Mouse (Mus musculus) limb, embryonic 11.5 days (tissue): ENCODE measurements around the gene Acvr1. TPM values are rescaled to one million over a fixed set of nuclear protein-coding genes. Genes with fewer than 3 reads are reported as not detected.

ENCODE experiments used
- ATAC-seq: fragments of 200-750 bp; cut with Nextera tagmentation; 2 replicates; pipeline ENCODE4 v1.8.0; 2017; ENCODE audit warnings: low read depth; ENCODE audit not compliant: insufficient number of reproducible peaks, low FRiP score, low TSS enrichment
- DNase-seq: peaks from one replicate; pipeline ENCODE4 v3.0.0-alpha.2; 2015; ENCODE audit warnings: low spot score
- H3K27ac ChIP-seq: fragments of 300-500 bp; sonication (generic); replicated peaks from 2 replicates; pipeline ENCODE4 v1.5.1; 2014; ENCODE audit warnings: low read depth, mild to moderate bottlenecking, low read length
- H3K27me3 ChIP-seq: fragments of 300-500 bp; sonication (generic); 2 replicates; pipeline ENCODE4 v1.6.1; 2014; ENCODE audit warnings: mild to moderate bottlenecking, low read length, mixed read lengths; ENCODE audit not compliant: control insufficient read depth, insufficient read depth
- H3K36me3 ChIP-seq: fragments of 300-500 bp; sonication (generic); 2 replicates; pipeline ENCODE4 v1.6.1; 2014; ENCODE audit warnings: mild to moderate bottlenecking, low read length, moderate library complexity, mixed read lengths; ENCODE audit not compliant: control insufficient read depth, insufficient read depth
- H3K4me1 ChIP-seq: fragments of 300-500 bp; sonication (generic); 2 replicates; pipeline ENCODE4 v1.6.1; 2014; ENCODE audit warnings: low read length, mixed read lengths; ENCODE audit not compliant: control insufficient read depth, insufficient read depth
- H3K4me2 ChIP-seq: fragments of 300-500 bp; sonication (generic); 2 replicates; pipeline ENCODE4 v1.6.1; 2014; ENCODE audit warnings: low read depth, mild to moderate bottlenecking, moderate library complexity; ENCODE audit not compliant: severe bottlenecking
- H3K4me3 ChIP-seq: fragments of 300-500 bp; sonication (generic); 2 replicates; pipeline ENCODE4 v1.5.1; 2014; ENCODE audit warnings: low read depth, low read length
- H3K9ac ChIP-seq: fragments of 300-500 bp; sonication (generic); 2 replicates; pipeline ENCODE4 v1.6.1; 2014; ENCODE audit warnings: mild to moderate bottlenecking, low read length
- H3K9me3 ChIP-seq: fragments of 300-500 bp; sonication (generic); 2 replicates; pipeline ENCODE4 v1.6.1; 2016; ENCODE audit warnings: low read length; ENCODE audit not compliant: control insufficient read depth
- WGBS: fragments of 180-500 bp; shearing (Covaris S2); extraction: QIAGEN DNeasy Blood & Tissue Kit; methylation state at CpG from one replicate; pipeline ENCODE4 v1.1.7; 2014; 5-methylcytosine and 5-hydroxymethylcytosine counted together
- polyA plus RNA-seq: library from polyadenylated mRNA; unstranded; fragments of >200 nt; fragmentation: Nextera tagmentation; extraction: Ambion mirVana; gene quantifications from 2 replicates; pipeline ENCODE4 v1.2.1, GENCODE M21; 2014

The Acvr1 gene
- polyA plus RNA-seq, 1 experiment from 2014 or later = 5.8 TPM

DNA sequence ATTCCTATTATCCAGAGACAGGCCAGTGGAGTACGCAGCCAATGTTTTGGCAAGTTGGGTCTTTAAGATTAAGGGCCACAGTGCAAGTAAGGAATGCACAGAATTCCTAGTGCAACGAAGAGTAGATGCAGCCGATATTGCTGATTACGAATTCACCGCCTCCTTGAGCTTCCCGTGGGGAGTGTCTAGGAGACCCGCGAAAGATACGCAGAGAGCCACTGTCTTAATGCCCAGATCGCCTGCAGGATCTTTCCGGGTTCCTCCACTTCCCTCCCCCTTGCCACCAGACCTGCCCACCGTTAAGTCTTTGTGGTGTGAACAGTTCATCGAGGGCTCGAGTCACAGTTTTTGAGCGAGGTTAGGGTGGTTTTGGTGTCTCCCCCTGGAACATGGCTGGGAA lies 120.0 kb downstream of the Acvr1 start:
- Histone ChIP-seq H3K9ac (no peak overlapping the region), H3K27me3 (no peaks in the 10 kb centered on the region), H3K36me3 (no peaks in the 10 kb centered on the region), H3K4me3 (no peak overlapping the region), H3K27ac (no peak overlapping the region), H3K9me3 (no peaks in the 10 kb centered on the region), H3K4me2 (no peak overlapping the region), H3K4me1 (no peaks in the 10 kb centered on the region)
- WGBS = 91% methylated on average over 15 of the region's 15 CpGs
- DNase-seq (no peak), ATAC-seq (no peak)

DNA sequence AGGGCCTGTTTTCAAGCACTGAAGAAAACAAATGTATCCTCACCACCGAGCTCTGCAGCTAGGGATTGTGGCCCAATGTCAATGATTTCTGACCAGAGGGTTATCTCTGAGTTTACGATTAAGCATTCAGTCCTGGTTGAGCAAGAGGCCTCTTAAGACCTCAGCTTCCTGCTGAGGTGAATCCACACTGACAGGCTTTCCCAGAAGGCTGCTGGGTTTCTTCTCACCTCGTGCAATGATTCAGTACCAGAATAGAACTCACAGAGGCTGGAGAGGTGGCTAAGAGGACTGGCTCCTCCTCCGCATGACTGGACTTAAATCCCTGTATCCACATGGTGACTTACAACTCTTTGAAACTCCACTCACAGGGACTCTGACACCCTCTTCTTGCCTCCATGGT lies 123.8 kb downstream of the Acvr1 start:
- Histone ChIP-seq H3K36me3 (no peaks in the 10 kb centered on the region), H3K27me3 (no peaks in the 10 kb centered on the region), H3K27ac (no peak overlapping the region), H3K4me3 (no peak overlapping the region), H3K4me1 (no peaks in the 10 kb centered on the region), H3K4me2 (no peak overlapping the region), H3K9me3 (no peaks in the 10 kb centered on the region), H3K9ac (no peak overlapping the region)
- ATAC-seq (no peak), DNase-seq (peak; percentile 18)
- 81% methylated on average over 4 of the region's 4 CpGs for WGBS

- DNase-seq = no peak
- Histone ChIP-seq H3K9me3 (no peaks in the 10 kb centered on the region), H3K36me3 (no peaks in the 10 kb centered on the region), H3K27ac (no peak overlapping the region), H3K9ac (no peak overlapping the region), H3K4me3 (no peak overlapping the region), H3K4me2 (no peak overlapping the region), H3K4me1 (no peaks in the 10 kb centered on the region), H3K27me3 (no peaks in the 10 kb centered on the region)
- WGBS = 88% methylated on average over 3 of the region's 3 CpGs
- no peak for ATAC-seq
These were observed 130.0 kb downstream of the Acvr1 start for GRCm38 (mm10) chr2:58436911-58437310.

DNA sequence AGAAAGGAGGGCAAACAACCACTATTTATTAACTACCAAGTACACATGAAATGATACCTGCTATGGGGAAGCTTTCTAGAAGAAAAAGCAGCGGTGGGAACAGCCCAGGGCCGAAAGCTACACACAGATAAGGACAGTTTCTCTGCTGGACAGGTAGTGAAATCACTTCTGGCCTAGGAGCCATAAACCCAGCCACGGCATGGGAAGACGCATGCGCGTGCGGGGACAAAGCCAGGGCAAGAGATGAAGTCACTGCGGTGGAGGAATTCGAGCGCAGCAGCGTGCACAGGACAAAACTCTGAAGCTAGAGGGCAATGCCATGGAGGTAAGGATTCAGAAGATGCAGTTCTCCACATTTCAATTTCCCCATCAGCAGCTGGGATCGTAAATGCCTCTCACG lies 131.4 kb downstream of the Acvr1 start:
- no peaks in the 10 kb centered on the region for H3K4me1 ChIP-seq
- DNase-seq (no peak), ATAC-seq (no peak)
- no peaks in the 10 kb centered on the region for H3K27me3 ChIP-seq
- H3K27ac ChIP-seq = no peak overlapping the region
- no peak overlapping the region for H3K4me3 ChIP-seq
- 78% methylated on average over 13 of the region's 13 CpGs for WGBS
- H3K36me3 ChIP-seq = no peaks in the 10 kb centered on the region
- no peak overlapping the region for H3K9ac ChIP-seq
- no peaks in the 10 kb centered on the region for H3K9me3 ChIP-seq
- H3K4me2 ChIP-seq = no peak overlapping the region

GRCm38 (mm10) chr2:58434438-58434837 lies 132.5 kb downstream of the Acvr1 start:
- H3K4me3 ChIP-seq = no peak overlapping the region
- H3K27me3 ChIP-seq = no peaks in the 10 kb centered on the region
- 92% methylated on average over 2 of the region's 2 CpGs for WGBS
- ATAC-seq = no peak
- H3K4me1 ChIP-seq = no peaks in the 10 kb centered on the region
- no peak for DNase-seq
- no peak overlapping the region for H3K4me2 ChIP-seq
- no peak overlapping the region for H3K27ac ChIP-seq
- H3K9ac ChIP-seq = no peak overlapping the region
- no peaks in the 10 kb centered on the region for H3K9me3 ChIP-seq
- no peaks in the 10 kb centered on the region for H3K36me3 ChIP-seq

GRCm38 (mm10) chr2:58433317-58433716 lies 133.6 kb downstream of the Acvr1 start:
- Histone ChIP-seq H3K9ac (no peak overlapping the region), H3K27ac (no peak overlapping the region), H3K4me2 (no peak overlapping the region), H3K27me3 (no peaks in the 10 kb centered on the region), H3K9me3 (no peaks in the 10 kb centered on the region), H3K36me3 (no peaks in the 10 kb centered on the region), H3K4me3 (no peak overlapping the region), H3K4me1 (no peaks in the 10 kb centered on the region)
- no peak for DNase-seq
- ATAC-seq = no peak
- 90% methylated on average over 2 of the region's 2 CpGs for WGBS

DNA sequence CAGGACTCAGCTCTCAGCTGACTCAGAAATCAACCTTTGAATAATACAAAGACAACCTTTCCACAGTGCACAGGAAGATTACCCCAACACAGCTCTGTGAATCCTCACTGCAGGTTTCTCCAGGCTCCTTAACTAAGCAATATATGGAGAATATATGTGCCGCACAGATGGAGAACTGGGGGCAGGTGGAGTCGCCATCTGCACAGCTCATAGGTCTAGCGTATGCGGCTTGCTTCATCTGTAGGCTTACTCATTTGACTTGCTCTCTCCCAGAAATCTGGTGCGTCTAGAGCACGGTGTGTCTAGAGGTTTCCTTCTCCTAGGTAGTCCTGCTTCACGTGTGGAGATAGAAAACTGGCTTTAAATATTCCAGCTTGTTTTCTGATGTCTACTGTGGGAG lies 134.7 kb downstream of the Acvr1 start:
- no peak overlapping the region for H3K27ac ChIP-seq
- ATAC-seq (no peak), DNase-seq (no peak)

DNA sequence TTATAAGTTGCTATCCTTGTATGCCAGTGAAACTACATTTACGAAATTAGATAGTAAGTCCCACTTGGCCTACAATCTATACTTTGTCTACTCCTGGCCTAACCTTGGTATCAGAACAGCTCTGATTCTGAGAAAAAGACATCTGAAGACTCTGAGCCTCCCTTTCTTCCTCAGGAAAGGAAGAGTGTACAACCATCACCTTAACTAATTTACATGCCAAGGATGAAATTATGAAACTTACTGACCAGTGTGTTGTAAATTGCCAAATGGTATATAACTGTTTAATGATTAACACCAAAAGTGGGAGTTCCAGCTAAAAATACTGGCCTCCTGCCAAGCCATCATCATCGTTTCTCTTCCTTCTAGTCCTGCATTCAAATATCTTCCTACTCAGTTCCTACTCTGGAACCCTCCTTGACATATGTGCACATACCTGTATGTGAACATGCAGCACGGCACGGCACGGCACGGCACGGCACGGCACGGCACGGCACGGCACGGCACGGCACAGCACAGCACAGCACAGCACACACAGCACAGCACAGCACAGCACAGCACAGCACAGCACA lies 141.4 kb downstream of the Acvr1 start:
- WGBS = 91% methylated on average over 13 of the region's 13 CpGs
- no peak overlapping the region for H3K9ac ChIP-seq
- H3K27me3 ChIP-seq = no peaks in the 10 kb centered on the region
- no peaks in the 10 kb centered on the region for H3K4me1 ChIP-seq
- H3K36me3 ChIP-seq = no peaks in the 10 kb centered on the region
- ATAC-seq (no peak), DNase-seq (no peak)
- no peak overlapping the region for H3K4me2 ChIP-seq
- no peak overlapping the region for H3K27ac ChIP-seq
- H3K9me3 ChIP-seq = no peaks in the 10 kb centered on the region
- H3K4me3 ChIP-seq = no peak overlapping the region

More for the DNA sequence above, 134.7 kb downstream of the Acvr1 start:
- Histone ChIP-seq H3K4me3 (no peak overlapping the region), H3K4me2 (no peak overlapping the region), H3K4me1 (no peaks in the 10 kb centered on the region), H3K9me3 (no peaks in the 10 kb centered on the region), H3K27me3 (no peaks in the 10 kb centered on the region), H3K36me3 (no peaks in the 10 kb centered on the region), H3K9ac (no peak overlapping the region)
- WGBS = 94% methylated on average over 7 of the region's 7 CpGs

GRCm38 (mm10) chr2:58423319-58423718 lies 143.6 kb downstream of the Acvr1 start:
- Histone ChIP-seq H3K4me2 (no peak overlapping the region), H3K4me1 (no peaks in the 10 kb centered on the region), H3K9me3 (no peaks in the 10 kb centered on the region), H3K36me3 (no peaks in the 10 kb centered on the region), H3K27ac (no peak overlapping the region), H3K27me3 (no peaks in the 10 kb centered on the region), H3K4me3 (no peak overlapping the region), H3K9ac (no peak overlapping the region)
- DNase-seq (no peak), ATAC-seq (no peak)
- WGBS = 91% methylated on average over 5 of the region's 5 CpGs
